Mouse (Mus musculus): ENCODE measurements around the gene Csnk2b. TPM values are rescaled to one million over a fixed set of nuclear protein-coding genes. Genes with fewer than 3 reads are reported as not detected.
"Not testable (repeated sequence)": the region's sequence is repeated elsewhere in the genome, so short reads cannot be mapped to it uniquely, and the experiment has no call there.

Gene Csnk2b
- polyA plus RNA-seq, 1 experiment from 2014 or later: 300 TPM

GRCm38 (mm10) chr17:35126206-35126611, 4.4 kb upstream of the Csnk2b start, which contains the start of gene D17H6S53E:
TSS of gene D17H6S53E (plus strand) at chr17:35126373.
- H3K9ac ChIP-seq (ENCODE audit: low read depth, low read length): peak within 1 kb of the TSS; percentile 69
- H3K27ac ChIP-seq: peak within 1 kb of the TSS; percentile 89
- peak within 1 kb of the TSS; percentile 62 for H3K4me2 ChIP-seq (ENCODE audit: low read length)
- H3K27me3 ChIP-seq (ENCODE audit: insufficient read depth, low read length): no peaks in the 10 kb centered on the region
- H3K9me3 ChIP-seq (replicated peaks; ENCODE audit: low read length): no peaks in the 10 kb centered on the region
- WGBS: under 1% methylated on average over 36 of the region's 36 CpGs
- peak; percentile 5; the same call in 1 of the 2 replicates for TF ChIP-seq CTCF (IDR thresholded peaks at IDR 0.05; ENCODE audit: low read depth)
- ATAC-seq (replicated peaks; ENCODE audit: low FRiP score, low read depth) (peak; percentile 27), DNase-seq (ENCODE audit: low spot score) (peak; percentile 83)
- peak within 1 kb of the TSS; percentile 53 for H3K4me3 ChIP-seq (replicated peaks; ENCODE audit: low read depth, low read length)
- H3K4me1 ChIP-seq (replicated peaks; ENCODE audit: insufficient read depth, low read length): peaks cover 20% of the 10 kb centered on the region
- H3K36me3 ChIP-seq (ENCODE audit: insufficient read depth, low read length): peaks cover 11% of the 10 kb centered on the region; the same call in 1 of the 2 replicates

- Histone ChIP-seq H3K9ac (ENCODE audit: low read depth, low read length) (peak overlapping the region; percentile 69), H3K27me3 (ENCODE audit: insufficient read depth, low read length) (no peaks in the 10 kb centered on the region), H3K4me1 (replicated peaks; ENCODE audit: insufficient read depth, low read length) (peaks cover 20% of the 10 kb centered on the region), H3K9me3 (replicated peaks; ENCODE audit: low read length) (no peaks in the 10 kb centered on the region), H3K27ac (peak overlapping the region; percentile 89), H3K4me2 (ENCODE audit: low read length) (peak overlapping the region; percentile 62), H3K4me3 (replicated peaks; ENCODE audit: low read depth, low read length) (peak overlapping the region; percentile 53), H3K36me3 (ENCODE audit: insufficient read depth, low read length) (peaks cover 11% of the 10 kb centered on the region; the same call in 1 of the 2 replicates)
- no peak for TF ChIP-seq CTCF (IDR thresholded peaks at IDR 0.05; ENCODE audit: low read depth)
- 34% methylated on average over 6 of the region's 6 CpGs for WGBS
- ATAC-seq (replicated peaks; ENCODE audit: low FRiP score, low read depth) (no peak), DNase-seq (ENCODE audit: low spot score) (no peak)
These were observed 3.7 kb upstream of the Csnk2b start for GRCm38 (mm10) chr17:35125578-35125977.

GRCm38 (mm10) chr17:35125081-35125480, 3.2 kb upstream of the Csnk2b start:
- H3K9ac ChIP-seq (ENCODE audit: low read depth, low read length): peak overlapping the region; percentile 69; the same call in 1 of the 2 replicates
- 96% methylated on average over 1 of the region's 1 CpGs for WGBS
- H3K27me3 ChIP-seq (ENCODE audit: insufficient read depth, low read length): no peaks in the 10 kb centered on the region

GRCm38 (mm10) chr17:35124261-35124896, 2.5 kb upstream of the Csnk2b start:
- H3K27ac ChIP-seq; ATAC-seq (replicated peaks; ENCODE audit: low FRiP score, low read depth); H3K9me3 ChIP-seq (replicated peaks; ENCODE audit: low read length); H3K36me3 ChIP-seq (ENCODE audit: insufficient read depth, low read length); H3K4me2 ChIP-seq (ENCODE audit: low read length); H3K9ac ChIP-seq (ENCODE audit: low read depth, low read length); H3K27me3 ChIP-seq (ENCODE audit: insufficient read depth, low read length); H3K4me3 ChIP-seq (replicated peaks; ENCODE audit: low read depth, low read length); DNase-seq (ENCODE audit: low spot score): not testable (repeated sequence)
- H3K4me1 ChIP-seq (replicated peaks; ENCODE audit: insufficient read depth, low read length): peaks cover 20% of the 10 kb centered on the region
- 92% methylated on average over 12 of the region's 12 CpGs for WGBS

More at GRCm38 (mm10) chr17:35125081-35125480, 3.2 kb upstream of the Csnk2b start:
- H3K4me2 ChIP-seq (ENCODE audit: low read length): peak overlapping the region; percentile 62; the same call in 1 of the 2 replicates
- H3K36me3 ChIP-seq (ENCODE audit: insufficient read depth, low read length): peaks cover 10% of the 10 kb centered on the region; the same call in 1 of the 2 replicates
- no peak for DNase-seq (ENCODE audit: low spot score)
- no peaks in the 10 kb centered on the region for H3K9me3 ChIP-seq (replicated peaks; ENCODE audit: low read length)
- TF ChIP-seq CTCF (IDR thresholded peaks at IDR 0.05; ENCODE audit: low read depth): no peak
- no peak for ATAC-seq (replicated peaks; ENCODE audit: low FRiP score, low read depth)
- no peak overlapping the region for H3K4me3 ChIP-seq (replicated peaks; ENCODE audit: low read depth, low read length)
- peak overlapping the region; percentile 89; the same call in 1 of the 2 replicates for H3K27ac ChIP-seq
- H3K4me1 ChIP-seq (replicated peaks; ENCODE audit: insufficient read depth, low read length): peaks cover 20% of the 10 kb centered on the region

DNA sequence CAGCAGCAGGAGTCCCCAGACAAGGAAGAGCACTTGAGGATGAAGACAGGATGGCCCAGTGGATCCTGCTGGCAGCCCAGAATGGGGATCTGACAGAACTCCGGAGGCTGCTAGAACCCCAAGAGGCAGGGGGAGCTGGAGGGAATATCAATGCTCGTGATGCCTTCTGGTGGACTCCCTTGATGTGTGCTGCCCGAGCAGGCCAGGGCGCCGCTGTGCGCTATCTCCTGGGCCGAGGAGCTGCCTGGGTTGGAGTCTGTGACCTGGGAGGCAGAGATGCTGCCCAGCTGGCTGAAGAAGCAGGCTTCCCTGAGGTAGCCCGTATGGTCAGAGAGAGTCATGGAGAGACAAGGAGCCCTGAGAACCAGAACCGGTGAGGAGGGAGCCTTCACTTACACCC, 1.4 kb upstream of the Csnk2b start:
- not testable (repeated sequence) for H3K27ac ChIP-seq; H3K27me3 ChIP-seq (ENCODE audit: insufficient read depth, low read length); ATAC-seq (replicated peaks; ENCODE audit: low FRiP score, low read depth); H3K4me3 ChIP-seq (replicated peaks; ENCODE audit: low read depth, low read length); H3K9me3 ChIP-seq (replicated peaks; ENCODE audit: low read length); H3K4me2 ChIP-seq (ENCODE audit: low read length); DNase-seq (ENCODE audit: low spot score); H3K9ac ChIP-seq (ENCODE audit: low read depth, low read length)
- peaks cover 13% of the 10 kb centered on the region; the same call in 1 of the 2 replicates for H3K36me3 ChIP-seq (ENCODE audit: insufficient read depth, low read length)
- WGBS: 94% methylated on average over 9 of the region's 9 CpGs
- peaks cover 20% of the 10 kb centered on the region for H3K4me1 ChIP-seq (replicated peaks; ENCODE audit: insufficient read depth, low read length)

DNA sequence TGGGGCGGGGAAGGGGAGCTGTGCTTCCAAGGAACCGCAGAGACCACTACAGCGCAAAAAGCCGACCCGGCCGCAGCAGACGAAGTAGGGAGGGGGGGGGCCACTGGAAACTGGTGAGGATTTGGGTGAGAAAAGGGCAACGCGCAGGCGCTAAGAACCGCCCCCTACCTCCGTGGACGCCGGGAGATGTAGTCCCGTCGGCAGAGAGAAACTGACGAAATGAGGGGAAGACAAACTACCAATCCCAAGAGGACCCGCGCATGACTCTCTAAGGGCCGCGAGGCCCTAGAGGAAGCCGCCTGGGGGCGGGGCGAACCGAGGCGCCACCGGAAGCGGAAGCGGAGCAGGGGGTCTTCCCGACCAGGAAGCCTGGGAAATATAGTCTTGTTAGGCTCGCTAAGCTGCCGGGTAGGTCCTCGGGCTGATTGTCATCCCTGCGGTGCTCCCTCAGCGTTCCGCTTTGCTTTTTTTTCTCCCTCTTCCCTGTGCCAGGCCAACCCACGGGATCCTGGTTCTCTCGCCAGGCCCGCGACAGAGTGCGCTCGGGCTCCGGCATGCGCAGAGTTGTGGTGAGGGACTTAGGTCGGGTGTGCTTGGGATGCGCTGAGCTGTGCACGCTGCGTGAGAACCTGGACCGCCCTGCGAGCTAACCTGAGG, 582 bp downstream of the Csnk2b start, which contains the start of gene Gpank1:
Gene Gpank1, plus strand, starts transcription at position 313 of the 657 bp plus-strand sequence.
- H3K27ac ChIP-seq: peak within 1 kb of the TSS; percentile 90
- H3K9ac ChIP-seq (ENCODE audit: low read depth, low read length): peak within 1 kb of the TSS; percentile 93
- peak within 1 kb of the TSS; percentile 88 for H3K4me2 ChIP-seq (ENCODE audit: low read length)
- H3K36me3 ChIP-seq (ENCODE audit: insufficient read depth, low read length): peaks cover 20% of the 10 kb centered on the region
- DNase-seq (ENCODE audit: low spot score) (peak; percentile 100), ATAC-seq (replicated peaks; ENCODE audit: low FRiP score, low read depth) (peak; percentile 93)
- TF ChIP-seq CTCF (IDR thresholded peaks at IDR 0.05; ENCODE audit: low read depth): peak; percentile 13; the same call in 1 of the 2 replicates
- H3K4me3 ChIP-seq (replicated peaks; ENCODE audit: low read depth, low read length): peak within 1 kb of the TSS; percentile 98
- H3K9me3 ChIP-seq (replicated peaks; ENCODE audit: low read length): no peaks in the 10 kb centered on the region
- WGBS: under 1% methylated on average over 50 of the region's 50 CpGs
- H3K4me1 ChIP-seq (replicated peaks; ENCODE audit: insufficient read depth, low read length): peaks cover 5% of the 10 kb centered on the region
- no peaks in the 10 kb centered on the region for H3K27me3 ChIP-seq (ENCODE audit: insufficient read depth, low read length)
